Mouse (Mus musculus) embryonic facial prominence, embryonic 11.5 days (tissue): ENCODE results near the gene Fras1. TPM values are rescaled to one million over a fixed set of nuclear protein-coding genes. Genes with fewer than 3 reads are reported as not detected.

Source experiments
- ATAC-seq: fragments of 200-750 bp; cut with Nextera tagmentation; replicated peaks from 2 replicates; pipeline ENCODE4 v1.8.0; 2017; ENCODE audit warnings: low read depth; ENCODE audit not compliant: insufficient number of reproducible peaks, low FRiP score, low TSS enrichment
- DNase-seq: peaks from one replicate; pipeline ENCODE4 v3.0.0-alpha.2; 2015; ENCODE audit warnings: low spot score
- H3K27ac ChIP-seq: fragments of 300-500 bp; sonication (generic); replicated peaks from 2 replicates; pipeline ENCODE4 v1.5.1; 2014; ENCODE audit warnings: mild to moderate bottlenecking, low read depth, low read length, control low read depth
- H3K27me3 ChIP-seq: fragments of 300-500 bp; sonication (generic); 2 replicates; pipeline ENCODE4 v1.6.1; 2014; ENCODE audit warnings: mild to moderate bottlenecking, low read length, moderate library complexity, mixed read lengths; ENCODE audit not compliant: control insufficient read depth, insufficient read depth
- H3K36me3 ChIP-seq: fragments of 300-500 bp; sonication (generic); replicated peaks from 2 replicates; pipeline ENCODE4 v1.6.1; 2014; ENCODE audit warnings: low read depth, mild to moderate bottlenecking, low read length, moderate library complexity, mixed read lengths; ENCODE audit not compliant: control insufficient read depth, insufficient read depth
- H3K4me1 ChIP-seq: fragments of 300-500 bp; sonication (generic); 2 replicates; pipeline ENCODE4 v1.6.1; 2014; ENCODE audit warnings: low read length, mixed read lengths; ENCODE audit not compliant: control insufficient read depth, insufficient read depth
- H3K4me2 ChIP-seq: fragments of 300-500 bp; sonication (generic); 2 replicates; pipeline ENCODE4 v1.6.1; 2014; ENCODE audit warnings: low read depth, mild to moderate bottlenecking, control low read depth, low read length, moderate library complexity
- H3K4me3 ChIP-seq: fragments of 300-500 bp; sonication (generic); 2 replicates; pipeline ENCODE4 v1.5.1; 2014; ENCODE audit warnings: low read depth, low read length, control low read depth
- H3K9ac ChIP-seq: fragments of 300-500 bp; sonication (generic); replicated peaks from 2 replicates; pipeline ENCODE4 v1.6.1; 2014; ENCODE audit warnings: mild to moderate bottlenecking, control low read depth, low read length
- H3K9me3 ChIP-seq: fragments of 300-500 bp; sonication (generic); replicated peaks from 2 replicates; pipeline ENCODE4 v1.6.1; 2016; ENCODE audit warnings: mild to moderate bottlenecking, low read length, inconsistent platforms, mixed read lengths; ENCODE audit not compliant: control insufficient read depth
- WGBS: fragments of 180-500 bp; shearing (Covaris S2); extraction: QIAGEN DNeasy Blood & Tissue Kit; methylation state at CpG from one replicate; pipeline ENCODE4 v1.1.7; 2014; 5-methylcytosine and 5-hydroxymethylcytosine counted together
- polyA plus RNA-seq: library from polyadenylated mRNA; unstranded; fragments of >200 nt; fragmentation: Nextera tagmentation; extraction: Ambion mirVana; gene quantifications from 2 replicates; pipeline ENCODE4 v1.2.1, GENCODE M21; 2014

Fras1 gene
- polyA plus RNA-seq, 1 experiment from 2014 or later: 15.3 TPM

GRCm38 (mm10) chr5:96620618-96621017 lies 246.9 kb downstream of the Fras1 start:
- H3K27me3 ChIP-seq: no peaks in the 10 kb centered on the region
- no peak overlapping the region for H3K4me3 ChIP-seq
- 86% methylated on average over 5 of the region's 5 CpGs for whole genome bisulfite sequencing
- no peaks in the 10 kb centered on the region for H3K36me3 ChIP-seq
- no peaks in the 10 kb centered on the region for H3K4me1 ChIP-seq
- ATAC-seq (no peak), DNase-seq (no peak)
- H3K27ac ChIP-seq: no peak overlapping the region
- H3K9me3 ChIP-seq: no peaks in the 10 kb centered on the region
- no peak overlapping the region for H3K9ac ChIP-seq
- H3K4me2 ChIP-seq: no peak overlapping the region

GRCm38 (mm10) chr5:96622604-96623352 lies 249.0 kb downstream of the Fras1 start:
- no peaks in the 10 kb centered on the region for H3K9me3 ChIP-seq
- 68% methylated on average over 5 of the region's 5 CpGs for WGBS
- H3K4me2 ChIP-seq: no peak overlapping the region
- H3K9ac ChIP-seq: no peak overlapping the region
- no peak overlapping the region for H3K4me3 ChIP-seq
- no peaks in the 10 kb centered on the region for H3K27me3 ChIP-seq
- H3K4me1 ChIP-seq: no peaks in the 10 kb centered on the region
- no peak overlapping the region for H3K27ac ChIP-seq
- no peaks in the 10 kb centered on the region for H3K36me3 ChIP-seq
- ATAC-seq (no peak), DNase-seq (no peak)

DNA sequence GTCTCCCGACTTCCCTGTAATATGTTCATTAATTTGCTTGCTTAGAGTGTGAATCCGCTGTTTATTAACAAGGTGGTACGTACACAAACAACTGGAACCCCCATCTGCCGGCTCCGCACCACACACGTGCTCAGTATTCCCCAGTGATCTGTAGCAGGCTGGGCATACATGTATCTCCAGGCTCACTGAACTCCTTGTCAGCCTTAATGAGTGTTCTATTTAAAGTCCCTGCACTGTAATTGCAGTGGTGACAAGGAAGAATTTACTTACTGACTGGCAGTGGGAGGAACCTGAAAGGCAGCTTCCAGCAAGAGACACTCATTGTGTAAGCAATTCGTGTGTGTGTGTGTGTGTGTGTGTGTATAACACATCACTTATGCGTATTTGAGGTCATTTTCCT lies 256.1 kb downstream of the Fras1 start:
- 62% methylated on average over 8 of the region's 8 CpGs for WGBS
- ATAC-seq (no peak), DNase-seq (no peak)
- Histone ChIP-seq H3K9ac (no peak overlapping the region), H3K9me3 (no peaks in the 10 kb centered on the region), H3K27ac (no peak overlapping the region), H3K36me3 (no peaks in the 10 kb centered on the region), H3K27me3 (no peaks in the 10 kb centered on the region), H3K4me3 (no peak overlapping the region), H3K4me2 (no peak overlapping the region), H3K4me1 (no peaks in the 10 kb centered on the region)

DNA sequence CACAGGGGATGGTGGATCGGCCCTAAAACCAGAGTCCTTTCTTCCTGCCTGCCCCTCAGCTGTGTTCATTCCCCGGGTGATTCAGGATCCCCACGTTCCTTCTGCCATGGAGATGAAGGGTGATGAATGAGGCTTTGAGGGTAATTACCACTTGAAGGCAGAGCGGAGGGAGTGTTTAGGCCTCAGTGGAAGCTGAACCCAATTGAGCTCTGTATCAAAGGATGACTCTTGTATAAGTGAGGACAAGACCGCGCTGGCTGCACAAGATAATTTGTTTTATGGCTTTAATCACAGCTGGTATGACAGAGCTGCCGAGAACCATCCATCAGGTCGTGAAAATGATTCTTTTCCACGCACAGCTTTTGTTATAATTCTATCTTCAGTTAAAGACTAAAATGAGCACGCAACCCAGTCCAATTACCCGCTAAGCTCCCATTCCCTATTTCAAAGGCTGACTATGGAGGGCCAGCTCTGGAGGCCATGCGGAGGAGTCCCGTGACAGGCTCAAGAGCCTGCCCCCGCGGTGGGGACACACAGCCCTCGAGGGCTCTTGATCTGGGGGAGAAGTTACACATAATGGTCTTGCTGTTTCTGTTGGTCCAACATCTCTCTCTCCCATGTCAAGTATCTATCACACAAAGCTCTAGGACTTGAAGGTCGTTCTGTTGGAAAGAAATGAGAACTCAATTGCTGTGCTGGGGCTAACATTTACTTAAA lies 261.5 kb downstream of the Fras1 start:
- Histone ChIP-seq H3K9ac (no peak overlapping the region), H3K9me3 (no peaks in the 10 kb centered on the region), H3K36me3 (no peaks in the 10 kb centered on the region), H3K4me1 (no peaks in the 10 kb centered on the region), H3K4me2 (no peak overlapping the region), H3K27ac (no peak overlapping the region), H3K4me3 (no peak overlapping the region), H3K27me3 (no peaks in the 10 kb centered on the region)
- DNase-seq: no peak
- no peak; the same call in 1 of the 2 replicates for ATAC-seq
- 73% methylated on average over 17 of the region's 17 CpGs for WGBS

- Histone ChIP-seq H3K27ac (no peak overlapping the region), H3K27me3 (no peaks in the 10 kb centered on the region), H3K9ac (no peak overlapping the region), H3K4me2 (no peak overlapping the region), H3K36me3 (no peaks in the 10 kb centered on the region), H3K4me3 (no peak overlapping the region), H3K9me3 (no peaks in the 10 kb centered on the region), H3K4me1 (no peaks in the 10 kb centered on the region)
- 81% methylated on average over 5 of the region's 5 CpGs for WGBS
- ATAC-seq (no peak), DNase-seq (no peak)
Observed at GRCm38 (mm10) chr5:96635866-96636265, 262.1 kb downstream of the Fras1 start.

DNA sequence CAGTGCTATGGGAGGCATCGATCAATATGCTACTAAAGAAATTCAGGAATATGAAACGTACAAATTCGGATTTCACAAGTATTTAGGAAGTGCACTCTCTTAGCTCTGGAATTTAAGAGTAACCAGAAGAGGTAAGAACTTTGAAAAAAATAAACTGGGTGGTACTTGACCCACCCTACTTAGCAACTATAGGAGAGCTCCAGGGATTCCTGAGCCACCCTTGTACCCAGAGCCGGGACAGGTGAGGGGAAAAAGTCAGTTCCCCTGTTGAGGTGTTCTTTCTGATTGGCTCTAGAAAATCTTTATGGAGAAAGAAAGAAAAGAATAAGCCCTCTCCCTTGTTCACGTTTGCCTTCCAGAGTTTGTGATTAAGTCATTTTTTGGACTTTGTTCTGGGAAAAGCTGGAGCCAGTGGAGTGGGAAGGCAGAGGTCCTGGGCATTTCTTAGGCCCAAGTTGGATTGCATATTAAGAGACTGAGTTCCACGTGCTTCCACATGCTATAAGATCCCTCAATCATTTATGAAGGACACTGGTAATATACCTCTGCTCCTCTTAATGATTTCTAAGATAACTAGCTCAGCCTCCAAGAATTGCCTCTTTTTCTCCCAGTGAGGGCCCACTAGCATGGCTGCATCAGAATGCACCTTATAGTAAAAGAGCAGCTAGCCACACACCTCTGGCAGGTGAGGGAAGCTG lies 265.6 kb downstream of the Fras1 start:
- WGBS: 89% methylated on average over 6 of the region's 6 CpGs
- Histone ChIP-seq H3K36me3 (no peaks in the 10 kb centered on the region), H3K27ac (no peak overlapping the region), H3K27me3 (no peaks in the 10 kb centered on the region), H3K9me3 (no peaks in the 10 kb centered on the region), H3K9ac (no peak overlapping the region), H3K4me3 (no peak overlapping the region), H3K4me2 (no peak overlapping the region), H3K4me1 (no peaks in the 10 kb centered on the region)
- ATAC-seq: no peak
- no peak for DNase-seq

- H3K4me1 ChIP-seq: no peaks in the 10 kb centered on the region
- no peak for DNase-seq
- H3K9me3 ChIP-seq: no peaks in the 10 kb centered on the region
- no peaks in the 10 kb centered on the region for H3K27me3 ChIP-seq
- no peak for ATAC-seq
- H3K9ac ChIP-seq: no peak overlapping the region
- 86% methylated on average over 2 of the region's 2 CpGs for WGBS
- H3K36me3 ChIP-seq: no peaks in the 10 kb centered on the region
- H3K4me3 ChIP-seq: no peak overlapping the region
- H3K27ac ChIP-seq: no peak overlapping the region
- H3K4me2 ChIP-seq: no peak overlapping the region
Observed at GRCm38 (mm10) chr5:96641297-96641696, 267.5 kb downstream of the Fras1 start.

- no peaks in the 10 kb centered on the region for H3K9me3 ChIP-seq
- H3K4me3 ChIP-seq: no peak overlapping the region
- H3K36me3 ChIP-seq: no peaks in the 10 kb centered on the region
- H3K9ac ChIP-seq: no peak overlapping the region
- WGBS: 97% methylated on average over 4 of the region's 4 CpGs
- no peak overlapping the region for H3K27ac ChIP-seq
- ATAC-seq (no peak), DNase-seq (no peak)
- no peaks in the 10 kb centered on the region for H3K4me1 ChIP-seq
- H3K4me2 ChIP-seq: no peak overlapping the region
- H3K27me3 ChIP-seq: no peaks in the 10 kb centered on the region
Observed at GRCm38 (mm10) chr5:96675676-96676075, 301.9 kb downstream of the Fras1 start.
